Mouse (Mus musculus): ENCODE data around the gene Ppard. TPM values are rescaled to one million over a fixed set of nuclear protein-coding genes. Genes with fewer than 3 reads are reported as not detected.

Gene Ppard
- total and polyA plus RNA-seq, 3 experiments, result 39.3 to 65.5 (median 60.3) TPM

DNA sequence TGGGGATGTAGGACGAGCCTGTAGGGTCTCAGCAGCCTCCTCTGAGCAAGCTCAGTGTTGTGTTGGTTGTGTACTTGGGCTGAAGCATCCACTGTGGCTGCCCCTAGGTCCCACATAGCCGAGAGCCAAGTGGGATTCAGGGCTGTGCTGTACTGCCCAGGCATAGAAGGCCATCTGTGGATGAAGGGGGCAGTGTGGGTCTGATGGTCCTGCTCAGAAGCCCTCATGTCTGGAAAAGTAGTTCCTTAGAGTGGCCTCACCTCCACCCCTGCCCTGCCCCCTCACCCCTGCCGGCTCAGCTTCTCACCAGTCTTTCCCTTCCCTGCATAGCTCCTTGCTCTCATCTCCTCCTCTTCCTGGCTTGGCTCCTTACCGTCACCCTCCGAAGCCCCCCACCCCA, 23.2 kb downstream of the Ppard start:
- no peak for DNase-seq

DNA sequence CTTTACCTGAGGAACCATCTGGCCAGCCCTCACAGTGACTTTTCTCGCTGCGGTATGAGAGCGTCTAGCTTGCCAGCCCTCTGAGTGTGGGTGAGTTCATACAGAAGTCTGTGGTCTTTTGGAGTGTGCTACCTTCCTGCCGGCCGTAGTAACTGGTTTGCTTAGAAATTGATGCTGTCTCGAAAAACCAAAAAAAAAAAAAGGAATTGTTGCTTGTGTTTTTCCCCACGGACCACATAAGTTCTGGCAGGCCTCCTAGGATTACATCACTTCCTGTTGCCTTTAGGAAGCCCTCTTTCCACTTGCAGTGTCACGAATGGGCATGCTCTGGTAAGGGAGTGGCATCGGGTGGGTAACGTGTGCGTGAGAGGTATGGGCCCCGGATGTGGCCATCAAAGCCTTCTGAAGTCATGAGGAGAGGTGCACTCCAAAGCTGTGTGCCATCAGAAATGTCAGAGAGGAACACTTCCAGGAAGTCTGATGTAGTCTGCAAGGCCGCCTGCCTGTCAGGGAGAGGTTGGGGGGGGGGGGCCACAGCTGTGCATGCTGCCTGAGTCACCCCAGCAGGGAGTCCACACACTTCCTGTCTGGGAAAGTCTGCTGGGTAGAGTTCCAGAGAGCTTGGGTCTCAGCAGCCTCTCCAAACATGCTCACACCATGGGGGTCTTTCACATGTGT, 24.3 kb downstream of the Ppard start:
- peak; percentile 72 for DNase-seq

DNA sequence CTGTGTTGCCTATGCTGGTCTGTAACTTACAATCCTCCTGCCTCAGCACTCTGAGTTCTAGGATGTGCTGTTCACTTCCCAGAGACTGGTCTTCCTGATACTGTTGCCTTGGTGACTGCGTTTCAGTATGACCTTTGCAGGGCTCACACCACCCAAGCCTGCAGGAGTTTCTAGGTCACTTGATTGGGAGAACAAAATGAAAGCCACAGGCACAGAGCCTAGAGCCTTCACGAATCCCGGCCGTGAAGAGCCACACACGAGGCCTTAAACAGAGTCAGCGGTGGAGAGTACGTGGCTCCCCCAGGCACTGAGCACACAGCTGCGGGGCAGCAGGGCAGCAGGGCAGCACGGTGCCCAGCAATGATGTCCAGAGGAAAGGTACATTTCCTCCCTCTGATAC, 25.8 kb downstream of the Ppard start:
- peak; percentile 69 for DNase-seq

- DNase-seq, result no peak
Measured at GRCm38 (mm10) chr17:28259890-28260542, 27.5 kb downstream of the Ppard start.

- no peak for DNase-seq
Measured at GRCm38 (mm10) chr17:28260543-28260909, 28.0 kb downstream of the Ppard start.

DNA sequence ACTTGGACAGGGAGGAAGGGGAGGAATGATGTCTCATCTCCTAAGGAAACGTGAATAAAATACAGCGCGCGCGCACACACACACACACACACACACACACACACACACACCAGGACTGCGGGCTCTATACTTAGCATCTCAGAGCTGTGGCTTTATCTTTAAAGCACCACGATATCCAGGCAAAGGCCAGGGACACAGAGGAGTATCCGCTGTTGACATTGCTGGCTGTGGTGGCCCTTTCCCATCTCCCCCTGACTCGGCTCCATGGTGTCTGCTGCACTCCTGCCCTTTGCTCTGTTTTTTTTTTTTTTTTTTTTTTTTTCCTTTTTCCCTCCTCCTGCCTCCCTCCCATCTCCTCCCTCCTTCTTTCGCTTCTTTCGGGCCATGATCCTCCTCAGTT, 29.3 kb downstream of the Ppard start:
- DNase-seq, result no peak

- no peak for DNase-seq
Measured at GRCm38 (mm10) chr17:28263181-28263894, 30.8 kb downstream of the Ppard start.

- DNase-seq, result no peak
Measured at GRCm38 (mm10) chr17:28267251-28267650, 34.8 kb downstream of the Ppard start.

GRCm38 (mm10) chr17:28270165-28270564, 37.7 kb downstream of the Ppard start:
- no peak for DNase-seq

- DNase-seq, result peak; percentile 51
Measured at GRCm38 (mm10) chr17:28271537-28272266, 39.2 kb downstream of the Ppard start.

- DNase-seq, result peak; percentile 76
Measured at GRCm38 (mm10) chr17:28272281-28272680, 39.8 kb downstream of the Ppard start.

- no peak for DNase-seq
Measured at GRCm38 (mm10) chr17:28272837-28273236, 40.3 kb downstream of the Ppard start.

GRCm38 (mm10) chr17:28274739-28275138, 42.2 kb downstream of the Ppard start:
- no peak for DNase-seq

DNA sequence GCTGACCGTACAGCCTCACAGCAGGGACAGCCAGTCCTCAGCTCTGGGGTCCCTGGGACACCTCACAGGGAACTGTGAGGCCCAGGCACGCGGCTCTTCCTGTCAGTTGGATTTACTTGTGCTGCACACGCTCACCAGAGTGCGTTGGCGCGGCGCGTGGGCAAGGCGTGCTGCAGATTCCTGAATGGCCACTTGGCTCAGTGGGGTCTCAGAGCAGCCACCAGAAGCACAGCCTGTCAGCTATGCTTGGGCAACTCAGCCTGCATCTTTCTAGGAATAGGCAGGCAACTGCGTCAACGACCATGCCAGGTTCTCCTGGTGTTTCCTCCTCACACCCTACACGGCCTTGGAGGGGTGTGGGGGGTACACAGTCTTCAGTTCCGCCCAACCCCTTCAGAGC, 44.7 kb downstream of the Ppard start:
- DNase-seq, result no peak

DNA sequence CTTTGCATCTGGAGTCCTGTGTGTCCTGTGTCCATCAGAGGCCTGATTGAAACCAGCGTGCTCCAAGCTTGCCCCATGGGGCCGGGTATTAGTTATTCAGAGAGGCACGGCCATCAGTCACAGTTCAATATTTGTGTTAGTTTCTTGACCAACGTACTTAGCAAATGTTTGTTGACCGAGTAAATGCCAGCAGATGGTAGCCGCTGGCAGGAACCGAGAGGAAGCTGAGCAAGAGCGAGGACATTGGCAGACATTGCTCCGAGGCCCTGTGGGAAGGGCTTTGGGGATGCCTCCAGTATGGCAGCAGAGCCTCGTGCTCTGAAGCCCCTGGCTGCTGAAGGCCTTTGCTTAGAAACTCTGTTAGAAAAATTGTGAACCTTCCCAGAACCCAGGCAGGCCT, 45.2 kb downstream of the Ppard start:
- DNase-seq, result no peak

DNA sequence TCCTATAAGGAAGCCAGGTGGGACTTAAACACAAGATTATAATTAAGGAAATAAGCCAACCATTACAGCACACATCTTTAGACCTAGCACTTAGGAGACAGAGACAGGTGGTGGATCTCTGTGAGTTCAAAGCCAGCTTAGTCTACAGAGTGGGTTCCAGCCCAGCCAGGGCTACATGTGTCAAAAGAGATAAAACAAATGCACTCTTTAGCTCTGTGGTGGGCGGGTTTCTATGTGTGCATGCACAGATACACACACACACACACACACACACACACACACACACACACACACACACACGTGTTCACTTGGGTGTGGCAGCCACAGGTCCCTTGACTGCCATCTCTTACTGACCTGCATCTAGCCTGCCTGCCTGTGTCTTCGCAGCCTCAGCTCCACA, 45.7 kb downstream of the Ppard start:
- DNase-seq, result no peak

- DNase-seq, result no peak
Measured at GRCm38 (mm10) chr17:28279236-28279635, 46.7 kb downstream of the Ppard start.

- peak; percentile 93 for DNase-seq
Measured at GRCm38 (mm10) chr17:28279780-28280422, 47.4 kb downstream of the Ppard start.

- peak; percentile 89 for DNase-seq
Measured at GRCm38 (mm10) chr17:28280423-28280800, 47.9 kb downstream of the Ppard start.

- no peak for DNase-seq
Measured at GRCm38 (mm10) chr17:28280831-28281377, 48.4 kb downstream of the Ppard start.

DNA sequence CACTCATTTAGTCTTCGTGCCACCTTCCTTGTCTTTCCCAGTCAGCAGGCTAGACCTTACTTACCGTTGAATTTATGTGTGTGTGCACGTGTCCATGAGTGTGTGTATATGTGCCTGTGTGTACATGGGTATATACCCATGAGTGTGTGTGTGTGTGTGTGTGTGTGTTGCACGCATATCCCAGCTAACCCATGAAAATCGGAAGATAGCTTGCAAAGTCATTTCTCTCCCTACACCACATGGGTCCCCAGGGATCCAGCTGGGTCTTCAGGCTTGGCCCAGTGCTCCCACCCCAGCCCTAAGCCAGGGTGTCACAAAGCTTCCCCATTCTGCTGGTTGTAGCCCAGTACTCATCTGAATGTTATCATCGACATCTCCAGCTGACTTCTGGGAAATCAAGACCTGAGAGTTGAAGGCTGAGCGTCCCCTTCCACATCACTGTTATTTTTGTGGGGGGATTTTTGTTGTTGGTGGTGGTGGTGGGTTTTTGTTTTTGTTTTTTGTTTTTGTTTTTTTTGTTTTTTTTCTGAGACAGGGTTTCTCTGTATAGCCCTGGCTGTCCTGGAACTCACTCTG, 49.5 kb downstream of the Ppard start:
- DNase-seq, result no peak
